Mouse (Mus musculus): Measurements from ENCODE around the gene Bsnd. TPM values are rescaled to one million over a fixed set of nuclear protein-coding genes. Genes with fewer than 3 reads are reported as not detected.

The Bsnd gene
- total RNA-seq, 2 experiments from 2014 or later, result not detected

GRCm38 (mm10) chr4:106483831-106484230, 8.3 kb downstream of the Bsnd start:
- no peak for ATAC-seq (replicated peaks; ENCODE audit: poor library complexity, severe bottlenecking)

GRCm38 (mm10) chr4:106483215-106483727, 8.8 kb downstream of the Bsnd start:
- no peak for ATAC-seq (replicated peaks; ENCODE audit: poor library complexity, severe bottlenecking)

- ATAC-seq (replicated peaks; ENCODE audit: poor library complexity, severe bottlenecking), result no peak
Measured at GRCm38 (mm10) chr4:106480545-106480944, 11.5 kb downstream of the Bsnd start.

- ATAC-seq (replicated peaks; ENCODE audit: poor library complexity, severe bottlenecking), result peak; percentile 84
Measured at GRCm38 (mm10) chr4:106474241-106474640, 17.8 kb downstream of the Bsnd start.

- ATAC-seq (replicated peaks; ENCODE audit: poor library complexity, severe bottlenecking), result peak; percentile 66
Measured at GRCm38 (mm10) chr4:106472335-106472734, 19.7 kb downstream of the Bsnd start.

- no peak for ATAC-seq (replicated peaks; ENCODE audit: poor library complexity, severe bottlenecking)
Measured at GRCm38 (mm10) chr4:106470921-106471320, 21.2 kb downstream of the Bsnd start.

GRCm38 (mm10) chr4:106467420-106468110, 24.5 kb downstream of the Bsnd start:
- ATAC-seq (replicated peaks; ENCODE audit: poor library complexity, severe bottlenecking), result no peak

GRCm38 (mm10) chr4:106463174-106463801, 28.8 kb downstream of the Bsnd start:
- ATAC-seq (replicated peaks; ENCODE audit: poor library complexity, severe bottlenecking), result no peak

GRCm38 (mm10) chr4:106462524-106462923, 29.6 kb downstream of the Bsnd start:
- peak; percentile 51 for ATAC-seq (replicated peaks; ENCODE audit: poor library complexity, severe bottlenecking)

- ATAC-seq (replicated peaks; ENCODE audit: poor library complexity, severe bottlenecking), result no peak
Measured at GRCm38 (mm10) chr4:106462016-106462415, 30.1 kb downstream of the Bsnd start.

GRCm38 (mm10) chr4:106454541-106454940, 37.5 kb downstream of the Bsnd start:
- ATAC-seq (replicated peaks; ENCODE audit: poor library complexity, severe bottlenecking), result no peak

GRCm38 (mm10) chr4:106453516-106453915, 38.6 kb downstream of the Bsnd start:
- no peak for ATAC-seq (replicated peaks; ENCODE audit: poor library complexity, severe bottlenecking)

GRCm38 (mm10) chr4:106453108-106453507, 39.0 kb downstream of the Bsnd start:
- ATAC-seq (replicated peaks; ENCODE audit: poor library complexity, severe bottlenecking), result no peak

- ATAC-seq (replicated peaks; ENCODE audit: poor library complexity, severe bottlenecking), result no peak
Measured at GRCm38 (mm10) chr4:106452401-106452800, 39.7 kb downstream of the Bsnd start.

- ATAC-seq (replicated peaks; ENCODE audit: poor library complexity, severe bottlenecking), result no peak
Measured at GRCm38 (mm10) chr4:106449306-106449705, 42.8 kb downstream of the Bsnd start.

GRCm38 (mm10) chr4:106443182-106443581, 48.9 kb downstream of the Bsnd start:
- ATAC-seq (replicated peaks; ENCODE audit: poor library complexity, severe bottlenecking), result no peak

GRCm38 (mm10) chr4:106438763-106439162, 53.3 kb downstream of the Bsnd start:
- ATAC-seq (replicated peaks; ENCODE audit: poor library complexity, severe bottlenecking), result no peak

- no peak for ATAC-seq (replicated peaks; ENCODE audit: poor library complexity, severe bottlenecking)
Measured at GRCm38 (mm10) chr4:106437207-106437606, 54.9 kb downstream of the Bsnd start.

GRCm38 (mm10) chr4:106436475-106436874, 55.6 kb downstream of the Bsnd start:
- peak; percentile 70 for ATAC-seq (replicated peaks; ENCODE audit: poor library complexity, severe bottlenecking)

- no peak for ATAC-seq (replicated peaks; ENCODE audit: poor library complexity, severe bottlenecking)
Measured at GRCm38 (mm10) chr4:106435426-106435825, 56.7 kb downstream of the Bsnd start.
